Mouse (Mus musculus) monocyte, adult 5-6 weeks (primary cell): Measurements from ENCODE around the gene Gm21983. TPM values are rescaled to one million over a fixed set of nuclear protein-coding genes. Genes with fewer than 3 reads are reported as not detected.

Experiments used
- ATAC-seq: fragments of 153-309, 156-312 bp; replicated peaks from 2 replicates; pipeline ENCODE4 v1.8.0; 2017; ENCODE audit warnings: mild to moderate bottlenecking; ENCODE audit not compliant: low TSS enrichment, insufficient number of reproducible peaks, severe bottlenecking, poor library complexity, low FRiP score
- total RNA-seq: library from RNA; stranded (forward); fragments of 200-1000, 200-491, 200-594 nt; gene quantifications from 3 replicates; pipeline ENCODE4 v1.2.3, GENCODE M21; 2017

Gene Gm21983
- total RNA-seq, 1 experiment from 2014 or later, result not detected

- ATAC-seq, result no peak
Measured at GRCm38 (mm10) chr7:27124969-27125368, 55.9 kb downstream of the Gm21983 start.

- no peak for ATAC-seq
Measured at GRCm38 (mm10) chr7:27124305-27124832, 56.5 kb downstream of the Gm21983 start.

GRCm38 (mm10) chr7:27119676-27120075 lies 61.2 kb downstream of the Gm21983 start, which contains the start of gene Cyp2f2:
Gene Cyp2f2, plus strand, starts transcription at chr7:27119909.
- no peak for ATAC-seq

Other genes with a start within 250 kb of the Gm21983 start
- gene Cyp2a22, start 241.7 kb downstream of the Gm21983 start, total RNA-seq, result not detected in 3 replicates
- gene Cyp2a12, start 152.0 kb downstream of the Gm21983 start, total RNA-seq, result not detected in 3 replicates
- not detected in 3 replicates for gene Cyp2f2, start 61.2 kb downstream of the Gm21983 start, total RNA-seq
- gene Cyp2t4, start 27.4 kb downstream of the Gm21983 start, total RNA-seq, result not detected in 3 replicates
- 51.9 to 73.8 TPM (median 54.0 TPM) in 3 replicates for gene Egln2, start 14.3 kb downstream of the Gm21983 start, total RNA-seq
- gene Rab4b, start 2.2 kb downstream of the Gm21983 start, total RNA-seq, result 19.0 to 40.2 TPM (median 40.1 TPM) in 3 replicates
- gene Mia, start 71 bp upstream of the Gm21983 start, total RNA-seq, result 2.7 TPM in 1 of 3 replicates, not detected in the others
- gene BC024978, start 14.7 kb upstream of the Gm21983 start, total RNA-seq, result 0.53 to 4.7 TPM (median 1.0 TPM) in 3 replicates
- gene Snrpa, start 15.2 kb upstream of the Gm21983 start, total RNA-seq, result 29.2 to 37.2 TPM (median 29.4 TPM) in 3 replicates
- 6.7 to 9.7 TPM (median 9.1 TPM) in 3 replicates for gene Itpkc, start 47.6 kb upstream of the Gm21983 start, total RNA-seq
- gene Coq8b, start 51.9 kb upstream of the Gm21983 start, total RNA-seq, result 7.0 to 22.6 TPM (median 19.4 TPM) in 3 replicates
- gene Numbl, start 77.3 kb upstream of the Gm21983 start, total RNA-seq, result 1.2 to 2.5 TPM (median 2.1 TPM) in 3 replicates
- 0.68 TPM in 1 of 3 replicates, not detected in the others for gene Ltbp4, start 156.6 kb upstream of the Gm21983 start, total RNA-seq
- gene Shkbp1, start 174.9 kb upstream of the Gm21983 start, total RNA-seq, result 33.3 to 47.0 TPM (median 39.9 TPM) in 3 replicates
- not detected in 3 replicates for gene Gm20479, start 176.3 kb upstream of the Gm21983 start, total RNA-seq